Mouse (Mus musculus): ENCODE results near the gene Polr2b.

DNA sequence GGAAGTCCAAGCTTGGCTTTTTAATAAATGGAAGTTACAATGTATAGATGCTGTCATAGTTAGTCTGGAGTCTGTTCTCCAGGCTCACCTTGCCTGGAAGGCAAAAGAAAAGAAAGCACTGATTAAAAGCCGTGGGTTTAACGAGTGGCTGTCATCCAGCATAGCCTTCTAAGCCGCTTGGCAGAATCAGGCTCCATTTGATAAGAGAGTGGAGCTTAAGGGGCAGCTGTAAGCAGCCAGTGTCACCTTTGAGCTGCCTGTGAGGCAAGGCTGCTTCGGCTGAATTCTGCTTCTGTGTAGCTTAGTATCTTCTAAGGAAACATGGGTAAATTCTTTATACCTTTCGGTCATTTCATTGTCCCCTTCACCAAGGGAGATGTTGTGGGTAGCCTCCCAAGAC, 23.0 kb upstream of the Polr2b start:
- TF ChIP-seq POLR2A (IDR thresholded peaks at IDR 0.05; ENCODE audit: control insufficient read depth in 1 of 2, insufficient read depth in 1 of 2, low read depth in 1 of 2, low read length in 2 of 2, poor library complexity in 1 of 2) = no peak
- TF ChIP-seq MAX (IDR thresholded peaks at IDR 0.05; ENCODE audit: low read length) = no peak
- no peak for TF ChIP-seq ZNF384 (IDR thresholded peaks at IDR 0.05; ENCODE audit: low read depth, low read length)
- no peak for TF ChIP-seq CTCF (IDR thresholded peaks at IDR 0.05 in 2 of 3, conservative IDR thresholded peaks at IDR 0.05 in 1 of 3; ENCODE audit: control insufficient read depth in 1 of 3, insufficient read depth in 1 of 3, low read depth in 2 of 3, low read length in 3 of 3, poor library complexity in 1 of 3, severe bottlenecking in 1 of 3)
- no peak for TF ChIP-seq EP300 (IDR thresholded peaks at IDR 0.05; ENCODE audit: low read depth in 1 of 2, low read length in 2 of 2)
- no peak for TF ChIP-seq HCFC1 (IDR thresholded peaks at IDR 0.05; ENCODE audit: low read depth, low read length)
- TF ChIP-seq ETS1 (IDR thresholded peaks at IDR 0.05; ENCODE audit: low read depth, low read length) = no peak
- no peak for TF ChIP-seq TAL1 (IDR thresholded peaks at IDR 0.05; ENCODE audit: low read length)
- no peak for TF ChIP-seq E2F4 (IDR thresholded peaks at IDR 0.05; ENCODE audit: borderline replicate concordance, low read depth, low read length)
- TF ChIP-seq TCF12 (IDR thresholded peaks at IDR 0.05; ENCODE audit: low read depth, low read length) = no peak
- no peak for TF ChIP-seq USF2 (IDR thresholded peaks at IDR 0.05; ENCODE audit: borderline replicate concordance in 1 of 2, insufficient read depth in 1 of 2, low read depth in 1 of 2, low read length in 2 of 2)
- no peak for TF ChIP-seq USF1 (IDR thresholded peaks at IDR 0.05; ENCODE audit: low read depth, low read length)
- no peak for TF ChIP-seq BHLHE40 (IDR thresholded peaks at IDR 0.05; ENCODE audit: borderline replicate concordance, low read depth, low read length)
